Mouse (Mus musculus) layer of hippocampus, postnatal 36 days (tissue): Measurements from ENCODE around the gene Csf2. TPM values are rescaled to one million over a fixed set of nuclear protein-coding genes. Genes with fewer than 3 reads are reported as not detected.
"Not testable (repeated sequence)": the region's sequence is repeated elsewhere in the genome, so short reads cannot be mapped to it uniquely, and the experiment has no call there.

Source experiments
- DNase-seq, 2 experiments: peaks; one replicate each; pipeline ENCODE4 v3.0.0; 2022
- total RNA-seq, 2 experiments: library from RNA; stranded (reverse); gene quantifications; 2 replicates each; pipeline ENCODE4 v1.2.3; 2021

Csf2 gene
- not detected for total RNA-seq

DNA sequence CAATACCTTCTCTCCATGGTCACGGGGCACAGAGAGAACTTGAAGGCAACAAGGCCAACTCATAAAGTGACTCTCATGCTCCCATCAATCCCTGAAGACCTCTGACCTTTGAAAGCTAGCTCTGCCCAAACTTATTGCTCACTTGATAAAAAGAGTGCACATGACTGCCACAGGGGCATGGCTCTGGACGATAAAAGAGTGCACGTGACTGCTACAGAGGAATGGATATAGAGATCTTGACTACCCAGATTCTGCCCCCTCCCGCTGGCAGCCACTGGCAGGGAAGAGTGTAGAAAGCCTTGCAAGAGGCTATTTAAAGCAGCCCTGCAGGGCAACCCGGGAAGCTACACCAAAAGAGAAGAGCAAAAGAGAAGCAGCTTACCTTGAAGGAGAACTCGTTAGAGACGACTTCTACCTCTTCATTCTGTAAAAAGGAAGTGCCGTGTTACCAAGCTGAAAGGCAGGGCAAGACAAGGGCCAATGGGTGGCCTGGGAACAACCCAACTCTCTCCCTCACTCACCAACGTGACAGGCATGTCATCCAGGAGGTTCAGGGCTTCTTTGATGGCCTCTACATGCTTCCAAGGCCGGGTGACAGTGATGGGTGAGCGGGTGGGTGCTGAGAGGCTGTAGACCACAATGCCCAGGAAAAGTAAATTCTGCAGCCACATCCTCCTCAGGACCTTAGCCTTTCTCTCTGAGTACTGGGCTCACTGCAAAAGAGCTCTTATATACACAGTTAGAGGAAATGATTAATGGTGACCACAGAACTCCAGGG is at the start of gene Csf2:
Csf2 (minus strand) TSS at position 728 of the 778 bp plus-strand sequence.
- DNase-seq, result no peak

- no peak for DNase-seq
Observed at GRCm38 (mm10) chr11:54298777-54299176, 49.3 kb upstream of the Csf2 start.

DNA sequence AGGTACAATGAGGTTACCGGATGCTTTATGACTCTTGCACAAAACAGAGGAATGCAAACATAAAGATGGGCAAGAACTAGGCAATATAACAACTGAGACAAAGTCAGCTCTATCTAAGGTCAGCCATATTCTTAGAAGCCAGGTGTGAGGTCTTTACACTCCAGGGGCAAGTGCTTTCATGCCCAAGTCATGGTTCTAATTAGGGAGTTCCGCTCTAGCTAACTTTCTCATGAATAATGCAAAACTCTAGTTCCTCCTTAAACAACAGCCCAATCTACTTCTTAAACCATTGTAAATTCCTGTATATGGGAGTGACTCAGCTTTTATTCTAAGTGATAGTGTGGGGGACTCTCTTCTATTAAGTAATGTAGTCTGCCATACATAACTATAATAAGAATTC is 48.0 kb upstream of the Csf2 start:
- not testable (repeated sequence) for DNase-seq

GRCm38 (mm10) chr11:54296734-54297133 is 47.3 kb upstream of the Csf2 start:
- DNase-seq, result no peak

GRCm38 (mm10) chr11:54295971-54296370 is 46.5 kb upstream of the Csf2 start:
- no peak for DNase-seq

- DNase-seq, result no peak
Observed at GRCm38 (mm10) chr11:54293980-54294807, 44.7 kb upstream of the Csf2 start.

GRCm38 (mm10) chr11:54292163-54292562 is 42.7 kb upstream of the Csf2 start:
- no peak for DNase-seq

DNA sequence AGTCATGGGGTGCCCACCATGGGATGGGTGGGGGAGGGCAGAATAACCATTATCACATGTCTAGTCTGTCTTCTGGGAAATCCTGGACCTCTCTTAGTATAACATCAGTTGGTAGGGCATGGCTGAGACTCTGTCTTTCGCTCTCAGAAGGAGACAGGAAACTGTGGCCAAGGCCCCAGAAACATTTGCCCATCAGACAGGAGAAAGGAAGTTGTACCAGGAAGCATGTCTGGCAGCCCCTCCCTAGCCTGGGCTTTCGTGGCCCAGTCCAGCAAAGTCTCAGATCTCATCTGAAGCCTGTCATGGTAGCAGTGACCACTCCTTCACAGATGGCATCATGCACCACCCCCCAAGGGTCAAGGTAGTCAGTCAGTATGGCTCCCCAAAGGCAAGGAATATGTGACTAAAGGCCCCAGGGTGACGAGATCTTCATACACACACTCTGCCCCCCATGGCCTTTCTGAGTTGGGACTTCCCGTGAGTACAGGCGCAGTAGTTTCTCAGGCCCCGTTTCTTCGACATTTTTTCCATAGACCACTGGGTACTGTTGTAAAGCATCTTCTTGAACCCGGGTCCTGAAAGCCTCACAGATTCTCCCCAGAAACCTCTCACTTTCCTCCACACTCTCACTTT is 38.5 kb upstream of the Csf2 start:
- no peak for DNase-seq

- DNase-seq, result no peak
Observed at GRCm38 (mm10) chr11:54271437-54271949, 22.0 kb upstream of the Csf2 start.

GRCm38 (mm10) chr11:54269191-54269896 is 19.9 kb upstream of the Csf2 start:
- no peak for DNase-seq

- DNase-seq, result no peak
Observed at GRCm38 (mm10) chr11:54267177-54267576, 17.7 kb upstream of the Csf2 start, which contains the start of gene Il3. Gene Il3, minus strand, starts transcription at chr11:54267277.

- DNase-seq, result peak; percentile 12 to 13
Observed at GRCm38 (mm10) chr11:54264542-54264941, 15.1 kb upstream of the Csf2 start.

- no peak for DNase-seq
Observed at GRCm38 (mm10) chr11:54263405-54264031, 14.1 kb upstream of the Csf2 start.

GRCm38 (mm10) chr11:54256624-54257376 is 7.3 kb upstream of the Csf2 start:
- peak; percentile 51 to 53 for DNase-seq

- no peak for DNase-seq
Observed at GRCm38 (mm10) chr11:54254114-54254513, 4.6 kb upstream of the Csf2 start.

DNA sequence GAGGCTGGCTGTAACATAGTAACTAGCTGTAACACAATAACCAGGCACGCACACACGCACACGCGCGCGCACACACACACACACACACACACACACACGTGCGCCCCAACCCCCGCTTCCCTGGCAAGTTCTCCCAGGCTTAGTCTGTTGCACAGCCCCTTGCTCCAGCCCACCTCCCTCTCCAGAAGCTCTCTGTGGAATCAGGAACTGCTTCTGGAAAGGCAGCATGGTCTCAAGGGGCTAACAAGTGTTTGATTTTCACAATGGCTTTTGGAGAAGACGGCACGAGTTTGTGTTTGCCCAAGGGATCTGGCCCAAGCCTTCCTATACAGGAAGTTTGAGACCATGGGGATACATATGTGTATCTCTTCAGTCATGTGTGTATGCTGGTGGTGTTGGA is 1.1 kb upstream of the Csf2 start:
- DNase-seq, result no peak

- no peak for DNase-seq
Observed at GRCm38 (mm10) chr11:54249748-54250147, 281 bp upstream of the Csf2 start.

DNA sequence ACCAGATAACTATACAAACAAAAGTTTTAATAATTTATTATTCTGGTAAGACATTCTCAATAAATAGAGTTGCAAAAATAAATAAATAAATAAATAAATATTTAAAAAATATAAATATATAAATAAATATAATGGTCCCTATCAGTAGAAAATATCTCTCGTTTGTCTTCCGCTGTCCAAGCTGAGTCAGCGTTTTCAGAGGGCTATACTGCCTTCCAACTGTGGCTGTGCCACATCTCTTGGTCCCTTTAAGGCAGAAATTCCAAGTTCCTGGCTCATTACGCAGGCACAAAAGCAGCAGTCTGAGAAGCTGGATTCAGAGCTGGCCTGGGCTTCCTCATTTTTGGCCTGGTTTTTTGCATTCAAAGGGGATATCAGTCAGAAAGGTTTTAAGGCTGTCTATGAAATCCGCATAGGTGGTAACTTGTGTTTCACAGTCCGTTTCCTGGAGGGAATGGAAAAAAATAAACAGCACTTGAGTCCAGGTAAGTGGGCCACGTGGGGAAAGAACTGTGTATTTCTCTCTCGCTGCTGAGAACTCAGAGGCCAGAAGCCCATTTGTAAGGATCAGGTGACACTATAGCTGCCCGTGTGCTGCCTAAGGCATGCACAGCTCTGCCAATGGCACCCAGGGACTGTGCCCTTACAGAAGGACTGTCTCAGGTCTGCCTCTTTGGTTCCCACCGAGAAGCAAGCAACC is 2.1 kb downstream of the Csf2 start:
- no peak for DNase-seq

DNA sequence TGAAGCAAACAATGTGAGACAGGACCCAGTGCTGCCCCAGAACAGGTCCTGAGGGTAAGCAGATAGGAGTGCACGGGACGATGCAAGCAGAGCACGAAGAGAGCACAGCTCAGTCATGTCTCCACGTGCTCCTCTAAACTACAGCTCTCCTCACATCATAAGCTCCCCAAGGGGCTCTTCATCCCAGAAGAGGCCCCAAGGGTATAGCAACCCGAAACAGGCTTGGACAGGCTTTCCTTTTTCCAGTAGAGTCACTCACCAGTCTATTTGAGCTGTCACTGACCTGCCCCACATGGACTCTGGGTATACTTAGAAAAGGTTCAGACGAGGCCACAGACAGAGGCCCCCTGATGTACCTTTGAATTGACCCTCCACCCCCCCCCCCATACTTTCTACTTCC is 5.0 kb downstream of the Csf2 start:
- no peak for DNase-seq

DNA sequence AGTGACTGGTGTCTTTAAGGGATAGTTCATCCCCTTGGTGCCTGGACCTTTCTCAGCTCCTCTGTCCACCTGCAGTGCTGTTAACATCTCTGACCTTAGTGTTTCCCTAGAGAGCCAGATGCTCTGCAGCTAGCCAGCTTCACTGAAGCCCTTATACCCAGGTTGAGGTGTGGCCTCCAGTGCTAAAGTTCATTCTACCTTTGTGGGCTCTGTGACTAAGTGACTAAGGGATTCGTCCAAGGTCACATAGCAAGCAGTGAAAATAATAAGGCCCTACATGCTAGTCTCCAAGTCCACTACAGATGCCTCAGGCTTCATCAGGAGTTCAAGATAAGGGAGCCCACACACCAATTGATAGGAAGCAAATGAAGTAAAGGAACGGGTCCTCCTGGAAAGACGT is 7.0 kb downstream of the Csf2 start:
- DNase-seq, result no peak
